Mouse (Mus musculus) spleen, adult 2 months (tissue): Measurements from ENCODE around the gene Gm8300. TPM values are rescaled to one million over a fixed set of nuclear protein-coding genes. Genes with fewer than 3 reads are reported as not detected.
"Not testable (repeated sequence)": the region's sequence is repeated elsewhere in the genome, so short reads cannot be mapped to it uniquely, and the experiment has no call there.

Source experiments
- DNase-seq, 2 experiments: peaks; one replicate each; pipeline versions ENCODE4 v3.0.0 to v3.0.0-alpha.2; 2012 to 2021; ENCODE audit warnings: low spot score in 2 of 2, low read depth in 1 of 2
- H3K27ac ChIP-seq: fragments of 200-500 bp; 2 replicates; pipeline ENCODE4 v1.5.1; 2012; ENCODE audit warnings: low read length, inconsistent platforms; ENCODE audit not compliant: insufficient read depth
- H3K27me3 ChIP-seq: fragments of 200-500 bp; 2 replicates; pipeline ENCODE4 v1.6.1; 2012; ENCODE audit warnings: mild to moderate bottlenecking, moderate library complexity, low read length, inconsistent platforms; ENCODE audit not compliant: control insufficient read depth, insufficient read depth
- H3K36me3 ChIP-seq: fragments of 200-500 bp; 2 replicates; pipeline ENCODE4 v1.6.1; 2012; ENCODE audit warnings: mild to moderate bottlenecking, low read length, inconsistent platforms; ENCODE audit not compliant: control insufficient read depth, insufficient read depth
- H3K4me1 ChIP-seq: fragments of 200-500 bp; 2 replicates; pipeline ENCODE4 v1.6.1; 2011; ENCODE audit warnings: inconsistent platforms; ENCODE audit not compliant: control insufficient read depth, insufficient read depth, insufficient read length
- H3K4me3 ChIP-seq: fragments of 200-500 bp; 2 replicates; pipeline ENCODE4 v1.5.1; 2011; ENCODE audit warnings: mild to moderate bottlenecking, inconsistent platforms; ENCODE audit not compliant: insufficient read depth, insufficient read length; ENCODE audit errors: extremely low read depth
- CTCF ChIP-seq: fragments of 200-500 bp; IDR thresholded peaks from 2 replicates; pipeline ENCODE4 v1.5.1; 2011; ENCODE audit warnings: mild to moderate bottlenecking, inconsistent platforms; ENCODE audit not compliant: insufficient read depth, insufficient read length, insufficient replicate concordance; ENCODE audit errors: extremely low read depth
- POLR2A ChIP-seq: fragments of 200-500 bp; IDR thresholded peaks from 2 replicates; pipeline ENCODE4 v1.6.1; 2011; ENCODE audit warnings: low read depth, low read length, inconsistent platforms
- WGBS: fragments of 180-500 bp; shearing (Covaris S2); methylation state at CpG from one replicate; pipeline ENCODE4 v1.1.7; 2018; 5-methylcytosine and 5-hydroxymethylcytosine counted together
- polyA plus RNA-seq: library from polyadenylated mRNA; depleted of rRNA; stranded (reverse); fragments of >200 nt; gene quantifications from 2 replicates; pipeline ENCODE4 v1.2.3, GENCODE M21; 2012; rRNA removed

Gm8300 gene
- not detected in 2 replicates for polyA plus RNA-seq

DNA sequence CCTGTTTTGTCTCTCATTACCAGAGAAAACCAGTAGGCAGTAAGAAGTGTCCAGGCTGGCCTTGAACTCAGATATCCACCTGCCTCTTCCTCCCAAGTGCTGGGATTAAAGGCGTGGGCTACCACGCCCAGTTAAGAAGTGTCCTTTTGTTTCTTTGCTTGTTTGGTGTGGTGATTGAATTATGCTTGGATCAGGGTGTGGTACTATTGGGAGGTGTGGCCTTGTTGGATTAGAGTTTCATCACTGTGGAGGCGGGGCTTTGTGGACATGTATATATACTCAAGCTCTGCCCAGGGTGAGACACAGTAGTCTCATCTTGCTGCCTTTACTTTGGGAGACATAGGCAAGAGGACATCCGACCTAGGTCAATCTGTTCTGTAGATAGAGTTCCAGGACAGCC, at the start of gene Gm8300:
Gene Gm8300, plus strand, starts transcription at position 301 of the 400 bp plus-strand sequence.
- H3K36me3 ChIP-seq, DNase-seq, H3K27ac ChIP-seq, H3K27me3 ChIP-seq, H3K4me3 ChIP-seq, H3K4me1 ChIP-seq: not testable (repeated sequence)
- WGBS: 84% methylated on average over 4 of the region's 4 CpGs

DNA sequence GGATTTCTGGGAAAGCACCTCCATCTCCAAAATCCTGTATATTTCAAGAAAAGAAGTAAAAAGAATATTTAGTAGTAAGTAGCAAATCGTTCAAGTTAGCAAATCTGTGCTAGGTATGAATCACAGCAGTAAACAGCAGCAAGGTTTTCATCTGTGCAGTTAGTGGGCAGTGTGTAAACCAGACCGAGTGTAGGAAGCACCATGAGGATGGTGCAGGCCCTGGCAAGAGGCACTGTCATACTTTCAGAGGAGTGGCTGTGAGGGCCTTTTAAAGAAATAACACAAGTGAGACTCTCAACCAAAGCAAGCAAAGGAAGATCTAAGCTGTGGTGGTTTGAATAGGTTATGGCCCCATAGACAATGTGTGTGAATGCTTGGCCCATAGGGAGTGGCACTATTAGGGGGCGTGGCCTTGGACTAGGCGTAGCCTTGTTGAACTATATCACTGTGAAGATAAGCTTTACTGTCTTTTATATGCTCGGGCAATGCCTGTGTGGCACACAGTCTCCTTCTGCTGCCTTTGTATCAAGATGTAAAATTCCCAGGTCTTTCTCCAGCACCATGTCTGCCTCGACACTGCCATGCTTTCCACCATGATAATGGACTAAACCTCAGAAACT, 49.3 kb upstream of the Gm8300 start:
- no peaks in the 10 kb centered on the region for H3K4me1 ChIP-seq
- WGBS: 83% methylated on average over 6 of the region's 6 CpGs
- TF ChIP-seq POLR2A (no peak), CTCF (no peak)
- H3K27ac ChIP-seq: no peak overlapping the region
- peaks cover 52% of the 10 kb centered on the region for H3K36me3 ChIP-seq
- no peak for DNase-seq
- no peaks in the 10 kb centered on the region for H3K27me3 ChIP-seq
- no peak overlapping the region for H3K4me3 ChIP-seq

DNA sequence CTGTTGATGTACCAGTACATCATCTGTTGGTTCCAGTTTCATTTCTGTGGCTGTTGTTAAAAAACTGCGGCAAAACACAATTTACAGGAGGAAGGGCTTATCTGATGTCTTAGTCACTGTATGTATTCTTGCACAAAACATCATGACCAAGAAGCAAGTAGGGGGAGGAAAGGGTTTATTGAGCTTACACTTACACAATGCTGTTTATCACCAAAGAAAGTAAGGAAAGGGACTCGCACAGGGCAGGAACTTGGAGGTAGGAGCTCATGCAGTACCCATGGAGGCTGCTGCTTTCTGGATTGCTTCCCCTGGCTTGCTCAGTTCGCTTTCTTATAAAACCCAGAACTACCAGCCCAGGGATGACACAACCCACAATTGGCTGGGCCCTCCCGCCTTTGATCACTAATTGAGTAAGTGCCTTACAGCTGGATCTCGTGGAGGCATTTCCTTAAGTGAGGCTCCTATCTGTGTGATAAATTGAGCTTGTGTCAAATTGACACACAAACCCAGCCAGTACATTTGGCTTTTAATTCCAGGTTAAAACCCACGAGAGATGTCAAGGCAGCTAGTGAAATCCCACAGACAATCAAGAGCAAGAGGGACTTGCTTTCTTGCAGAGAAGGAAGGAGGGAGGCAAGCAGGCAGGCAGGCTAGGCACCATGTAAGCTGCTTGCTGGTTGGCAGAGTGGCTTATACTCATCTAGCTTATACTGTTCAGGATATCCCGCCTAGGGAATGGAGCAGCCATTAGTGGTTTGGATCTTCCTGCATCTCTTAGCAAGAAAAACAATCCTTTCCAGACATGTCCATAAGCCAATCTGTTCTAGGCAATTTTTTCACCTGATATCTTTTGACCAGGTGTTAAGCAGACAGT, 43.6 kb upstream of the Gm8300 start:
- peaks cover 8% of the 10 kb centered on the region for H3K4me1 ChIP-seq
- 57% methylated on average over 7 of the region's 7 CpGs for WGBS
- H3K27ac ChIP-seq: no peak overlapping the region
- no peak for DNase-seq
- H3K27me3 ChIP-seq: no peaks in the 10 kb centered on the region
- H3K4me3 ChIP-seq: no peak overlapping the region; the same call in 1 of the 2 replicates
- peaks cover 16% of the 10 kb centered on the region for H3K36me3 ChIP-seq
- TF ChIP-seq POLR2A: no peak

DNA sequence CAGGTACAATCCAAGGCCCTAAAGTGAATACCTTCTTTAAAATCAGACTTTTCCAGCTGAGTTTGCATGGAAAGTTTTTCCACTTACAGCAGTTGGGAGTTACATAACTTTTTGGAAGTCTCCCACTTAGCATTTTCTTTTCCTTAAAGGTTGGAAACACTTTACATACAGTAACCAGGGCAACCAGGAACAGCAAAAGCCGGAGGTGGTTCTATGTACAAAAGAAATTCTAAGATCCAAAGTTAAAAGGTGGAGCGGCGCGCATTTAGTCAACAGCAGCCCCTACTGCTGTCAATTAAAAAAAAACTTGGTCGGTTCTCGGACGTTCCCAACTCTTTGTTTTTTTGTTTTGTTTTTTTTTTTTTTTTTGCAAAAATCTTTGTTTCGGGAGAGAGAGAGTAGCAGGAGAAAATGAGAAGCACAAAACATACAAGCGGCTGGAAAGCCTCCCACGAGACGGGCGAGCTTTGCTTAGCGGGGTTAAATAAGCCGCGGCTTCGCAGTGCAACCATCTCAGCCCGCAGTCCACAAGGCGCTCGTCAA, 42.6 kb upstream of the Gm8300 start:
- Histone ChIP-seq H3K27me3 (no peaks in the 10 kb centered on the region), H3K4me1 (peaks cover 8% of the 10 kb centered on the region)

DNA sequence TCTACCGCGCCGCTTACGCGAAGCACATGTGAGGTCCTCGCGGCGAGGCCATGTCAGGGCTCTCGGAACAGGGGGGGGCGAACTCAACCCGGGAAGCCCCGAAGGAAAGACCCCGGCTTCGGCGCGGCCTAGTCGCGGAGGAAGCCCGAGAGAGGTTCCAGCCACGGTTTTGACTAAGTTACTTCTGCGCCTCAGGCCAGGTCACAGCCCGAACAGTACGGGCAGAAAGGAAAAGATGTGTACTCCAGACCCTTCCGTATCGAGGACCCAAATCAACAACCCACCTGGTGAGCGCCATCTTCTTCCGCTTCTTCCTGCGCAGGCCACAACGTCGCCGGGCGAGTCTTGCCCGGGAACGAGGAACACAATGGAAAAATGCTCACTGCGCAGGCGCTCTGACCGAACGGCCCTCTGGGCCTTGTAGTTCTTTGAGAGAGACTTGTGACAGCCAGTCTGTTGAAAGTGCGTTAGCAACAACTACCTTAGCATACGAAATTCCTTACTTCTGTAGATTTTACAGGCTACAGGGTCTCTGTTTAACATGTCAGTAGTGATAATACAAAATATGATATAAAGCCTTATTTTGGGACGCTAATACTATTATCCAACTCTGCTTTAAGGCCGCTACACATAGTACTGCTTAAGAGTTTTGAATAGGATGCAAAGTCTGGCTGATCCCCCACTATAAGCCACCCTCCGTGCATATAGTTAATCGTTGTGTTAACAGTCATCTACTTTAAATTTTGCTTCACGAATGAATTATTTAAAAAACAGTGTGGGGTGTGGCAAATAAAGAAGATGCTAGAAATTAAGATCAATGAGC, 41.9 kb upstream of the Gm8300 start, which contains the start of gene Snw1:
Gene Snw1, minus strand, starts transcription at position 311 of the 823 bp plus-strand sequence.
- WGBS: 3% methylated on average over 45 of the region's 45 CpGs
- Histone ChIP-seq H3K27me3 (no peaks in the 10 kb centered on the region), H3K4me1 (peaks cover 8% of the 10 kb centered on the region), H3K4me3 (peak within 1 kb of the TSS; percentile 84), H3K27ac (peak within 1 kb of the TSS; percentile 92), H3K36me3 (peaks cover 8% of the 10 kb centered on the region)
- TF ChIP-seq POLR2A (peak; percentile 68), CTCF (no peak)
- peak; percentile 90 to 93 for DNase-seq

More for the DNA sequence above, 42.6 kb upstream of the Gm8300 start:
- peaks cover 12% of the 10 kb centered on the region for H3K36me3 ChIP-seq
- TF ChIP-seq POLR2A (no peak), CTCF (no peak)
- DNase-seq: no peak
- peak overlapping the region; percentile 84 for H3K4me3 ChIP-seq
- H3K27ac ChIP-seq: peak overlapping the region; percentile 92
- under 1% methylated on average over 19 of the region's 19 CpGs for WGBS

DNA sequence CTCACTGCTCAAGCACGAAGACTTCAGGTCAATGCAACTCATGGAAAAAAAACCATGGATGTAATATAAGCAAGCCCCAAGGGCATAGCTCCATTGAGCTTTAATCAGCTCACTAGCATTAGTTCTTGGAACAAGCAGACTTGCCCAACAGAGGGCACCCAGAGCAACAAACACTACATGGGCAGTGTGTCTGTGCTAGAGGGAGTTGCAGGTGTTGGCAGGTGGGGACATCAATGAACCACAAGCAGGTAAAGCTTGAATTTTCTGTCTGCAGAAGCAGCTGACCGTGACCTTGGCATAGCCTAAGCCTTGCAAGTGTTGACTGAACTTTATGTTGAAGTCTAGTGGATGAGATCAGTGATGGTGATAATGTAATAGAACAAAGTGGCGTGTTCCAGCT, 39.4 kb upstream of the Gm8300 start:
- Histone ChIP-seq H3K27ac (no peak overlapping the region), H3K36me3 (no peaks in the 10 kb centered on the region), H3K27me3 (no peaks in the 10 kb centered on the region), H3K4me1 (peaks cover 8% of the 10 kb centered on the region), H3K4me3 (no peak overlapping the region)
- WGBS: 81% methylated on average over 3 of the region's 3 CpGs
- no peak for DNase-seq
- TF ChIP-seq CTCF: no peak
- TF ChIP-seq POLR2A: no peak

DNA sequence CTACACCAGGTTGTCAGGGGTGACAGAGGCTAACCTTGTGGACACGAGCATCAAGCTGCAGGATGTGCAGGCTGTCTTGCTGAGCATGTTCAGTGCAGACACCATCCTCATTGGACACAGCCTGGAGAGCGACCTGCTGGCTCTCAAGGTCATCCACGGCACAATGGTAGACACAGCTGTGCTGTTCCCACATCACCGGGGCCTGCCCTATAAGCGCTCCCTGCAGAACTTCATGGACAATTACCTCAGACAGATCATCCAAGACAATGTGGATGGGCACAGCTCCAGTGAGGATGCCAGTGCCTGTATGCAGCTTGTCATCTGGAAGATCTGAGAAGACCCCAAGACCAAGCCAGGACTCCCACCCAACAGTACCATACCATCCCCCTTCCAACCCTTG, 31.6 kb upstream of the Gm8300 start:
- DNase-seq, H3K4me3 ChIP-seq: not testable (repeated sequence)

DNA sequence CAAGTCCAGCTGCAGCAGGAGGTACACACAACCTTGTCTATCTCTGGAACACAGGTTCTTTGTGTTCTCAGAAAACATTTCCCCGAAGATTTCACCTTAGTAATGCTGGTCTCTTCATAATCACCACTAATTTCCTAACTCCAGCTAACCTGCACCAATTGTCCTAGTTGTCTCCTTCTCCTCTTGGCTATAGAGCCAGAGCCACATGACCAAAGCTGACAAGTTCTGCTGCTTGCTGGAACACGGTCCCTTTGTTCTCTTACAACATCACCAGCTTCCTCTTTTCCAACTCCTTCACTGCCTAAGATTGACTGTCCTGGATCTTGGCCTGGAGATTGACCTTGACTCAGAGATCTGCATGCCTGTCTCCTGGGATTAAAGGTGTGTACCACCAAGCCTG, 25.4 kb upstream of the Gm8300 start:
- H3K36me3 ChIP-seq, H3K4me3 ChIP-seq, H3K4me1 ChIP-seq, DNase-seq, H3K27me3 ChIP-seq, H3K27ac ChIP-seq: not testable (repeated sequence)
- WGBS: 28% methylated on average over 2 of the region's 2 CpGs

More for the DNA sequence above, 31.6 kb upstream of the Gm8300 start:
- H3K36me3 ChIP-seq, H3K27ac ChIP-seq, H3K4me1 ChIP-seq, H3K27me3 ChIP-seq: not testable (repeated sequence)
- WGBS: 88% methylated on average over 5 of the region's 5 CpGs

DNA sequence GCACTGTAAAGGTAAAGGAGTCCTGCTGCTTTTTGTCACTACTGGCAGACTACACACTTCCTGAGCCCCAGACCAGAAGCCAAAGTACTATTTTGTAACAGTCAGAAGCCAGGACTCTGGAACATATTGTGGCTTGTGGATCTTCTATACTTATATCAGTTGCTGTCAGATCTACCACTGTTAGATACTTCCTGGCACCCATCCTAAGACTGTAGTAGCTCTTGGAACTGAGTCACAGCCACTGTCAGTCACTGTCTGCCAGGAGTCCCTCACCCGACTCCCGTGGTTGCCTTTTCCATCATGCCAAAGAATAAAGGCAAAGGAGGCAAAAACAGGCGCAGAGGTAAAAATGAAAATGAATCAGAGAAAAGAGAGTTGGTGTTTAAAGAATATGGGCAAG, 19.7 kb upstream of the Gm8300 start, which contains the start of gene Gm5788:
Gene Gm5788, plus strand, starts transcription at position 301 of the 400 bp plus-strand sequence.
- H3K27ac ChIP-seq, H3K4me1 ChIP-seq: not testable (repeated sequence)
- WGBS: 89% methylated on average over 3 of the region's 3 CpGs

More for the DNA sequence above, 19.7 kb upstream of the Gm8300 start, which contains the start of gene Gm5788:
- not testable (repeated sequence) for H3K36me3 ChIP-seq, H3K27me3 ChIP-seq, H3K4me3 ChIP-seq, DNase-seq
